8 mouse cellular contexts compared by ENCODE assay signal in the genomic region with DNA sequence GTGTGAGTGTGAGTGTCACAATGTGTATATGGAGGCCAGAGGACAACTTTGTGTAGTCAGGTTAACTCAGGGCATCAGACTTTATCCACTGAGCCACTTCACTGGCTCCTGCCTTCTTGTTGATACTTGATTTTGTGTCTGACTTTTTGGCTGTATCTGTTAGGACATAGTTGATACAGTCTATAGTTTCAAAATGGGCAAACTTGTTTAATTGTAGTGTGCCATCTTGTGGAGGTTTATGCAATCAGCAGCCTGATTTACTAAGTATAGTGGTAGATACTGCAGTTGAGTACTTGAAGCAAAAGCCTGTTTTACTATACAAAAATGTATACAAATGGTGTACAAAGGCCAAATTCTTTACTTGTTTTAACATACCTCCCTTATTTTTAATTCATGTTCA. TPM values are rescaled to one million over a fixed set of nuclear protein-coding genes. Genes with fewer than 3 reads are reported as not detected.
DNase-seq lines count a peak whose midpoint lies in the region; ATAC-seq and TF ChIP-seq lines count a peak whose summit lies in the region.
"Had no signal": no experiment of that assay in that cellular context is flagged by ENCODE, and none has a peak within 500 bp of the region (broad histone marks: within the 10 kb centered on the region; RNA-seq: fewer than 3 reads in every experiment).

No protein-coding gene starts in this region.

- H3K36me3 ChIP-seq in hindbrain, postnatal 0 days (ENCODE audit: insufficient read depth, low read length), result peaks cover 4% of the 10 kb centered on the region; the same call in 1 of the 2 replicates
- peaks cover 42% of the 10 kb centered on the region for H3K36me3 ChIP-seq in hindbrain, embryonic 10.5 days

- H3K4me2 ChIP-seq in hindbrain, postnatal 0 days (ENCODE audit: low read depth, low read length), result no peak overlapping the region
- H3K4me2 ChIP-seq: embryonic facial prominence, embryonic 13.5 days had no signal

- no peak overlapping the region for H3K27ac ChIP-seq in hindbrain, postnatal 0 days
- H3K27ac ChIP-seq in hindbrain, embryonic 10.5 days, result no peak overlapping the region
- H3K27ac ChIP-seq: embryonic facial prominence, embryonic 13.5 days had no signal

- TF ChIP-seq CTCF in hindbrain, postnatal 0 days (IDR thresholded peaks at IDR 0.05; ENCODE audit: low read depth), result peak; percentile 76

- no peak overlapping the region for H3K4me3 ChIP-seq in hindbrain, postnatal 0 days (ENCODE audit: low read length)
- no peak overlapping the region for H3K4me3 ChIP-seq in hindbrain, embryonic 10.5 days
- H3K4me3 ChIP-seq: embryonic facial prominence, embryonic 13.5 days had no signal

- H3K27me3 ChIP-seq in hindbrain, postnatal 0 days (ENCODE audit: insufficient read depth, low read length), result no peaks in the 10 kb centered on the region
- no peaks in the 10 kb centered on the region for H3K27me3 ChIP-seq in hindbrain, embryonic 10.5 days (ENCODE audit: insufficient read depth, poor library complexity, severe bottlenecking)
- H3K27me3 ChIP-seq: embryonic facial prominence, embryonic 13.5 days had no signal

- H3K9me3 ChIP-seq in hindbrain, postnatal 0 days (ENCODE audit: low read length), result no peaks in the 10 kb centered on the region
- H3K9me3 ChIP-seq in hindbrain, embryonic 10.5 days, result no peaks in the 10 kb centered on the region
- H3K9me3 ChIP-seq: embryonic facial prominence, embryonic 13.5 days had no signal

- no peaks in the 10 kb centered on the region for H3K4me1 ChIP-seq in hindbrain, postnatal 0 days (ENCODE audit: insufficient read depth, low read length)
- no peaks in the 10 kb centered on the region for H3K4me1 ChIP-seq in hindbrain, embryonic 10.5 days (replicated peaks)
- H3K4me1 ChIP-seq: embryonic facial prominence, embryonic 13.5 days had no signal

- H3K9ac ChIP-seq in hindbrain, postnatal 0 days (replicated peaks; ENCODE audit: low read length), result no peak overlapping the region
- H3K9ac ChIP-seq: embryonic facial prominence, embryonic 13.5 days had no signal

- ATAC-seq in hindbrain, postnatal 0 days, result peak; percentile 79

- peak; percentile 84 for DNase-seq in hindbrain, postnatal 0 days (ENCODE audit: low spot score)
- no peak for DNase-seq in hindbrain, embryonic 10.5 days (ENCODE audit: low spot score)
- peak; percentile 32 for DNase-seq in urinary bladder, postnatal 14 days (ENCODE audit: low spot score)
- DNase-seq in urinary bladder, postnatal 4 days (ENCODE audit: low spot score in 2 of 2), result no peak
- DNase-seq in c-Kit-positive CD71-positive TER-119-positive erythroid progenitor cells, embryonic 14.5 days (ENCODE audit: low spot score), result peak; percentile 33
- peak; percentile 38 to 55 for DNase-seq in left cerebral cortex, postnatal 25 days (ENCODE audit: low spot score in 2 of 2)
- no peak for DNase-seq in testis, postnatal 10 days (ENCODE audit: low spot score)

- intact Hi-C loops in left cerebral cortex, postnatal 25 days (cut with DNase I), result loop anchor here (5.0 kb wide), 2 partner anchors 241 to 256 kb away; no protein-coding TSS in a partner anchor

RNA-seq across cellular contexts. Expression of a gene that starts 55.2 kb away (rescaled TPM):
- 48.7 and 53.4 TPM in 2 replicates for total RNA-seq in hindbrain, postnatal 0 days (2014; rRNA removed)
- polyA plus RNA-seq in hindbrain, postnatal 0 days (2015; fragmentation: Nextera tagmentation; extraction: Ambion mirVana), result 88.3 and 89.6 TPM in 2 replicates
- 201 and 212 TPM in 2 replicates for polyA plus RNA-seq in hindbrain, embryonic 10.5 days (2016; fragmentation: Nextera tagmentation; extraction: Ambion mirVana)
- total RNA-seq in left cerebral cortex, postnatal 25 days (2021), result 100 to 1,000 TPM; 143 to 152 TPM

Comparison
In these comparisons a context has a peak if more than half of its experiments do, and no peak if none do; other contexts are left out.
1. DNase-seq: peak in hindbrain, postnatal 0 days (single experiment), urinary bladder, postnatal 14 days (single experiment), c-Kit-positive CD71-positive TER-119-positive erythroid progenitor cells, embryonic 14.5 days (single experiment) and left cerebral cortex, postnatal 25 days (2 of 2); none in hindbrain, embryonic 10.5 days (single experiment), urinary bladder, postnatal 4 days (0 of 2) and testis, postnatal 10 days (single experiment).